Mouse (Mus musculus) cerebellum, adult 18-20 months (tissue): Measurements from ENCODE around the gene Gna12.

Source experiments
- DNase-seq, 2 experiments: peaks; one replicate each; pipeline ENCODE4 v3.0.0; 2021

Gna12 gene

DNA sequence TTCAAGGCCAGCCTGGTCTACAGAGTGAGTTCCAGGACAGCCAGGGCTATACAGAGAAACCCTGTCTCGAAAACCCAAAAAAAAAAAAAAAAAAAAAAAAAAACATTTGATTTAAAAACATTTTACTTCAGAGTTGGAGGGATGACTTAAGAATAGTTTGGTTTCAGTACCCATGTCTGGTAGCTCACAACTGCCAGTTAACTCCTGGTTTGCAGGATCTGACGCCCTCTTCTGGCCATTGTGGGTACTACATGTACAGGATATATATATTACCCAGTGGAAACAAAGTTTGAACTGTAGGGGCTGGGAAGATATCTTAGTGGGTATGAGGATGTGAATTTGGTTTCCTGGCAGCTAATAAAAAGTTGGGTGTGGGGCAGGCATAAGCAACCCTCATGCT, 79.3 kb downstream of the Gna12 start:
- DNase-seq: peak in 1 of 2 experiments; percentile 29

DNA sequence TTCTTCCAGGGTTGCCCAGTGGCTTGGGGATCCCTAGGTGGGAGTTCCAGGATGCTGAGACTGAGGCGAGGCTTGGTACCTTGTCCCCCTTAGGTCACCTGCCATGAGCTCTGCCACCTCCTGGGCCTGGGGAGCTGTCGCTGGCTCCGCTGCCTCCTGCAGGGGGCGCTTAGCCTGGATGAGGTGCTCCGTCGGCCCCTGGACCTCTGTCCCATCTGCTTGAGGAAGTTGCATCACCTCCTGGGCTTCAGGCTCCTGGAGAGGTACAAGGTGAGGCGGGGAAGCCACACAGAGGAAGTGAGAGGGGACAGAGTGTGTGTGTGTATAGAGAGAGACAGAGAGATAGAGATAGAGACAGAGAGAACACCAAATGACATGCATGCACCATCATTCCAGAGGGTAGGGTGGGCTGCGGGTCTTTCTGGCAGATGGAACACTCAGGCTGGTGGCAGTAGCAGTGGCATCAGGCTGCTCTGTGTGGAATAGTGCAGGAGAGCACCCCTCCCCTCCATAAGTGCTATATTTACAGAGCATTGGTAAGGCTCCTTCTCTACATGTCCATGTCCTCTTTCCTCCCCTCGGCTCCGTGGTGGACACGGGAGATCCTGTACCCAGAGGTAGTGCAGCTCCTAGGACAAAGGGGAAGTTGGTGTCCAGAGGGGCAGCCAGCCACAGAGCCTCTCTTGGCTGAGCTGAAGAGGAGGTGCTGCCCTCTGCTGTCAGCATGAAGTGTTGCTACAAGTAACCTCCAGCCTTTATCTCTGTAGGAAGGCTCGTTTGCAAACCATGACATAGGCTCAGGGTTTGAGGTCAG, 81.0 kb downstream of the Gna12 start:
- DNase-seq: peak; percentile 78 to 80

DNA sequence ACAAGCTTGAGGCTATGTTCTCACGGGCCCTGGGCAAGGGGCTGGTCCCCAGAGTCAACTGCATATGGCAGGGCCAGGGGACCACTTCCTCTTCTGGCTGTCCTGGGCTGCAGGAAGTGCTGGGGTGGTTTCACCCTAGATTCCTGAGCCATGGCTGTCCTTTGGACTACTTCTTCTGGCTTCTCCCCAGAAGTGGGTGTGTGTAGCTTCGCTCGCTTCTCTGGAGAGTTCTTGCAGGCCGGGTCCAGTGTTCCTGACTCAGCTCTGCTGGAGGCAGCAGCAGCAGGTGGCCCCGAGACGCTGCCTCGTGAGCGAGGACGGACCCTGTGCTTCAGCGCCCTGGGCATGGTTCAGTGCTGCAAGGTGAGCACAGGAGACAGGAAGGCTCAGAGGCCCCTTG, 81.8 kb downstream of the Gna12 start:
- no peak for DNase-seq

DNA sequence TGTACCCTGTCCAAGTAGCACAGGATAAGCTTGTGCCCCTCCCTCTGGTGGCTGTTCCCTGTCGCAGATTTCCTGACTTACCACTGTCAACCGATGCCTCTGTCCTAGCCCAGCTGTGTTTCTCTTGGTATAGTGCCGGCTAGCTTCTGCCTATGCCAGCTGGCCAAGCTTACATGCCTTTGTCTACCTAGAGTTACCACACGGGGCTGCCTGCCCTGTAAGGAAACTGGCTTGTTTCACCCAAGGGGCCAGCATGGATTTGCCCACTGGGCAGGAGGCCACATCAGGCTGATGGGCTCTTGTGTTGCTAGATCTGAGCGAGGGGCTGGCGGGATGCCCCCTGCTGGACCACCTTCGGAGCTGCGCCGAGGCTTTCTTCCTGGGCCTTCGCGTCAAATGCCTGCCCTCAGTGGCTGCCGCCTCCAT, 86.5 kb downstream of the Gna12 start:
- DNase-seq: no peak

- no peak for DNase-seq
Measured at GRCm38 (mm10) chr5:140741877-140742276, 88.4 kb downstream of the Gna12 start.

GRCm38 (mm10) chr5:140741040-140741439, 89.2 kb downstream of the Gna12 start:
- no peak for DNase-seq

DNA sequence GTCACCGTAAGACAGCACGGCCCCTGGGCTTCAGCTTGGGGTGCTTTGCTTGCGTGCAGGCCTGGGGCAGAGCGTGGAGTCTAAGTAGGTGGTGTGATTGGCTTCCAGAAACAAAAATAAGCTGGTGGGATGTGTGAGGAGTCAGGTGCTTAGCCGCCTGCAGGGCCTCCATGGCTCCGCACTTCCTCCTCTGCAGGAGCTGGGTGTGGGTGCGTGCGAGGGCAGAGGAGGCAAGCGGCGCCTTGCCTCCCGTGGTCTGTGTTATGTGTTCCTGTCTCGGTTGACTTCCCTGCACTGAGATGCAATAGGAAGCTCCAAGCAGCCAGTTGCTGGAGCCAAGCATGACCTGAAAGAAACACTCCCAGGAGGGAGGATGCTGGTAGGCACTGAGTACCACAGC, 90.4 kb downstream of the Gna12 start:
- no peak for DNase-seq

GRCm38 (mm10) chr5:140736166-140736565, 94.1 kb downstream of the Gna12 start:
- no peak for DNase-seq

DNA sequence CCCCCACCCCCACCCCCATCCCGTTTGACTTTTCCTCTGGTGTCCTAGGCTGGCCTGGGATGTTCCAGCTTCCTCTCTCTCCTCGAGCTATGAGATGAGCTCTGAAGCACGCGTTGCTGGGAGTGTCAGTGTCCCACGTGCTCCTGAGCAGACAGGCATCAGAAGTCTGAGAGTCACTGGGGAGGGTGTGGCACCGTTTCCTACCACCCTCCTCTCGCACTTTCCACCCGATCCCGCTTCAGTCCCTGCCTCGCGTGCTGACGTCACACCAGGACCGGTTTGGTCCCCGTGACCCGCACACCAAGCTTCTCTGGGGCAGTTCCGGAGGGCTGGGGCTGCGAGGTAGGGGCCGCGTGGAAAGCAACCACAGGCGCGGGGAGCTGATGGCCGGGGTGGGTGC, 94.9 kb downstream of the Gna12 start:
- DNase-seq: no peak

DNA sequence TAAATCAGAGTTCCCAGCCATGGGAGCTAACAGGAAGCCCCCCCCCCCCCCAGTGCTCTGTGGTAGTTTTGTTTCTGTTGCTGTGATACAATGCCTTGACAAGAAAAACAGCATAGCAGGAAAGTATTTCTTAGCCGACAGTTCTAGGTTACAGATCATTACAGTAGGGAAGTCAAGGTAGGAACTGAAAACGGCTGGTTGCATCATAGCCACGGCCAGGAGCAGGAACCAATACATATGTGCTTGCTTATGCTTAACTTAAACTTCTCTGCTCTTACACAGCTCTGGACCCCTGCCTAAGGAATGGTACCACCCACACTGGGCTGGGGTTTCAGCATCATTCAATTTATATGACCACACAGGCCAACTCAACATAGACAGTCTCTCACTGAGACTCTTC, 96.9 kb downstream of the Gna12 start:
- DNase-seq: no peak

GRCm38 (mm10) chr5:140732195-140732594, 98.0 kb downstream of the Gna12 start:
- DNase-seq: no peak

DNA sequence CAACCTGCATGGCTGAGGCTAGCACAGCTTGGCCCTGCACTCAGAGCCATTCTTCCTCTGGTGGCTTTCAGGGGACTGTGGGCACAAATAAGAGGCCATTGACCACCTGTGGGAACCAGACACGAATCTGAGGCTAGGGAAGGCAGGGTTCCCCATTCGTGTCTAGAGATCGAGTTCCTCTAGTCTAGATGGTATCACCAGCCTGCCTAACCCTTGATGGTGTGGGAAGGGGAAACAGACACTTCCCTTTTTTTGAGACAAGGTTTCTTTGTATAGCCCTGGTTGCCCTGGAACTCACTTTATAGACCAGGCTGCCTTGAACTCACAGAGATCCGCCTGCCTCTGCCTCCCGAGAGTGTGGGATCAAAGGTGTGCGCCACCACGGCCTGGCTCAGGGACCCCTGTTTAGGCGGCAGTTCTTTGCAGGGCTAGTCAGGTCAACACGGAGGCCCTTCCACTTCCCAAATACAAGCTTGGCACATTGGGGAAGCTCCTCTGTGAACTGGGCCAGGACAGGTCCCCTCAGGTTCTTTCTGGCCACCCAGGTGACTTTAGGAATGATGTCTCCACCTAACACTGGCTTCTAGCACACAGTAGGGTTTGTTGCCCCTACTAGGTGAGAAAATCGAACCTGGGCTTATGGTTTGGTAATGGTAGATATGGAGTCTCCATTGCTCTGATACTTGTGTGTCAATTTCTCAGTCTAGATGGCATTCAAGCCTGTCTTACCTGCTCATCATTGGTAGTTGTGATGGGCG, 99.0 kb downstream of the Gna12 start:
- DNase-seq: no peak

- no peak for DNase-seq
Measured at GRCm38 (mm10) chr5:140726946-140727740, 103.1 kb downstream of the Gna12 start.

GRCm38 (mm10) chr5:140726062-140726839, 104.0 kb downstream of the Gna12 start:
- DNase-seq: peak in 1 of 2 experiments; percentile 19

DNA sequence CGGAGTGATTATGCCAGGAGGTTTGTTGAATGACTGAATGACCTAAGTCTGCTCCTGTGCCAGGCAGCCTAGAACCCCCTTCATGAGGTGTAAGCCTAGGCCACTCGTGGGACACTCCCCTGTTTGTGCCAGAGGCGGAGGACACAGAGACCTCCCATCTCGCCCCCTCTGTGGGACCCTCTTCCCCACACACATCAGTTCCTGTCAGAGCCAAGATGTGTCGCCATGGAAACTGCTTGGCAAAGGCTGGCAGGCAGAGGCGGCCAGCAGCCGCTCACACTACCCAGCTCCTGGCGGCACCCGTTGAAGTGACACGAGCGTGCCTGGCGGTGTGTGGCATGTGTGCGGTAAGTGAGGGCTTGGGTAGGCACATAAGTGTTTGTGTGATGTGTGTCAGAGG, 106.4 kb downstream of the Gna12 start, which contains the start of gene Amz1:
Amz1 (plus strand) TSS at position 306 of the 400 bp plus-strand sequence.
- DNase-seq: no peak

DNA sequence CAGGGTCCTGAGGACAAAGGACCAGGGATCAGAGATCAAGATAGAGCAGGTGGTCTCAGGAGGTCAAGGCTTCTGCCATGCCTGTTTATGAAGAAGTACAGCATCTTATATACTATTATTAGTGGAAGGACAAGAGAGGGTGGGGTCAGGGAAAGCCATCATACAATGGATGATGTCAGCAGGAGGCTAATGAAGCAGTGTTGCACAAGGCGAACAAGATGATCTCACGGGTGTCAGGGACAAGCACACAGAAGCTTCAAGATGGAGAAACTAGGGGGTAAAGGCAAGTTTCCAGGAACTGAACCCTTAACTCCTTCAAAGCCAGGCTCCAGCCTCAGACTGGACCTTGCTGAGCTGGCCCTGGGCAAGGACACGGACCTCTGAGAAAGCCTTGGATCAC, 108.1 kb downstream of the Gna12 start:
- no peak for DNase-seq

DNA sequence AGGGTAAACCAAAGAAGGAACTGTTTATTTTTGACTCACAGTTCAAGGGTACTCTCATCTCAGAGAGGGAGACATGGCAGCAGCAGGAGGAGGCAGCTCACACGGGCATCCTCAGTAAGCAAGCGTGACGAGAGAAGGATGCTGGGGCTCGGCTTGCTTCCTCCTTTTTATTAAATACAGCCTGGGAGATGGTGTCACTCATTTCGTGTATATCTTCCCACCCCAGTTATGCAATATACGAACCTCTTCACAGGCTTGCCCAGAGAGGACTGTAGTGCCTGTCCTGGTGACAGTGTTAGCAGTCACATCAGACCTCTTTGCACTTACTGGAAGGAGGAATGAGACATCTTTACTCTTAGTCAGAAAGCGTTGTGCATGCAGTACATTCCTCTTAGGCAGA, 109.5 kb downstream of the Gna12 start:
- DNase-seq: no peak

GRCm38 (mm10) chr5:140711040-140711439, 119.2 kb downstream of the Gna12 start:
- no peak for DNase-seq

DNA sequence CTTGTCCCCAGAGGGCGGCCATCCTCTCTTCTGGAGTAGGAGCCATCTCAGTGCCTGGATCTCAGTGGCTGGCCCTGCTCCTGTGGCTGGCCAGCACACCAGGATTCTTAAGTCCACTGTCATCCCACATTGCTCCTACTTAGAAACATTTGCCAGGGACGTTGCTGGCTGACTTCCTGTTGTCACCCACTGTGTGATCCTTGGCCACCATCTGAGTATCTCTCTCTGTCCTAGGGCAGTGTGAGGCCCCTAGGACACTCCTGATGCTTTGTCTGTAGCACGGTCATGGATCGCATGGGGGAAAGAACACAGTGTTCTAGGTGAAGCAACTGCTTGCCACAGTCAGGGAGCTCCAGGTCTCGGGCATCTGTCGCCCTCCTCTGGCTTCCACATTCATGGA, 119.9 kb downstream of the Gna12 start:
- no peak for DNase-seq
